Mouse (Mus musculus): Measurements from ENCODE around the gene Was. TPM values are rescaled to one million over a fixed set of nuclear protein-coding genes. Genes with fewer than 3 reads are reported as not detected.

The Was gene
- polyA plus RNA-seq (2015; fragmentation: Nextera tagmentation; extraction: Ambion mirVana): 0.39 and 1.1 TPM in 2 replicates

- no peak within 1 kb of the TSS for H3K4me2 ChIP-seq
These were observed at the start of gene Was for GRCm38 (mm10) chrX:8090346-8090953. Was (minus strand) TSS chrX:8090498.

GRCm38 (mm10) chrX:8139480-8139879 is 49.2 kb upstream of the Was start:
- peaks cover 9% of the 10 kb centered on the region for H3K4me1 ChIP-seq (replicated peaks)
- no peak overlapping the region for H3K4me2 ChIP-seq
- H3K4me3 ChIP-seq: no peak overlapping the region
- no peaks in the 10 kb centered on the region for H3K27me3 ChIP-seq
- H3K9me3 ChIP-seq (replicated peaks): no peaks in the 10 kb centered on the region
- 51% methylated on average over 1 of the region's 1 CpGs for WGBS
- peaks cover 13% of the 10 kb centered on the region; the same call in 1 of the 2 replicates for H3K36me3 ChIP-seq
- H3K27ac ChIP-seq: no peak overlapping the region
- H3K9ac ChIP-seq: no peak overlapping the region
- no peak for ATAC-seq (replicated peaks; ENCODE audit: insufficient number of reproducible peaks, insufficient read depth, low FRiP score, low read depth)

More at GRCm38 (mm10) chrX:8090346-8090953, at the start of gene Was:
- H3K9me3 ChIP-seq (replicated peaks): no peaks in the 10 kb centered on the region
- no peak within 1 kb of the TSS for H3K9ac ChIP-seq
- no peaks in the 10 kb centered on the region for H3K36me3 ChIP-seq
- 0 out of 2 replicates have a peak within 1 kb of the TSS, but pooled peaks have one; percentile 5 for H3K4me3 ChIP-seq
- no peaks in the 10 kb centered on the region for H3K27me3 ChIP-seq
- no peaks in the 10 kb centered on the region for H3K4me1 ChIP-seq (replicated peaks)
- H3K27ac ChIP-seq: no peak within 1 kb of the TSS
- ATAC-seq (replicated peaks; ENCODE audit: insufficient number of reproducible peaks, insufficient read depth, low FRiP score, low read depth): no peak
- WGBS: 78% methylated on average over 14 of the region's 14 CpGs

- Histone ChIP-seq H3K27me3 (no peaks in the 10 kb centered on the region), H3K9me3 (replicated peaks) (no peaks in the 10 kb centered on the region), H3K4me1 (replicated peaks) (peaks cover 4% of the 10 kb centered on the region), H3K36me3 (peaks cover 4% of the 10 kb centered on the region; the same call in 1 of the 2 replicates), H3K4me2 (no peak overlapping the region), H3K9ac (no peak overlapping the region), H3K4me3 (no peak overlapping the region), H3K27ac (no peak overlapping the region)
- WGBS: 30% methylated on average over 2 of the region's 2 CpGs
- ATAC-seq (replicated peaks; ENCODE audit: insufficient number of reproducible peaks, insufficient read depth, low FRiP score, low read depth): no peak
These were observed 45.6 kb upstream of the Was start for GRCm38 (mm10) chrX:8135886-8136285.

- Histone ChIP-seq H3K9me3 (replicated peaks) (no peaks in the 10 kb centered on the region), H3K4me3 (peak within 1 kb of the TSS; percentile 59), H3K4me2 (peak within 1 kb of the TSS; percentile 65), H3K36me3 (peaks cover 9% of the 10 kb centered on the region; the same call in 1 of the 2 replicates), H3K9ac (peak within 1 kb of the TSS; percentile 50), H3K27me3 (no peaks in the 10 kb centered on the region), H3K27ac (peak within 1 kb of the TSS; percentile 97), H3K4me1 (replicated peaks) (peaks cover 4% of the 10 kb centered on the region)
- ATAC-seq (replicated peaks; ENCODE audit: insufficient number of reproducible peaks, insufficient read depth, low FRiP score, low read depth): peak; percentile 88
- WGBS: 10% methylated on average over 37 of the region's 40 CpGs
These were observed 42.0 kb upstream of the Was start, which contains the start of gene Wdr13 for GRCm38 (mm10) chrX:8132017-8132976. Wdr13 (minus strand) TSS chrX:8132892.

- Histone ChIP-seq H3K4me1 (replicated peaks) (peaks cover 4% of the 10 kb centered on the region), H3K9ac (no peak overlapping the region), H3K4me2 (peak overlapping the region; percentile 65), H3K27me3 (no peaks in the 10 kb centered on the region), H3K9me3 (replicated peaks) (no peaks in the 10 kb centered on the region), H3K4me3 (peak overlapping the region; percentile 59), H3K36me3 (peaks cover 9% of the 10 kb centered on the region; the same call in 1 of the 2 replicates), H3K27ac (no peak overlapping the region)
- WGBS: 87% methylated on average over 17 of the region's 17 CpGs
- ATAC-seq (replicated peaks; ENCODE audit: insufficient number of reproducible peaks, insufficient read depth, low FRiP score, low read depth): no peak
These were observed 41.1 kb upstream of the Was start for GRCm38 (mm10) chrX:8131393-8131792.

GRCm38 (mm10) chrX:8125235-8125634 is 34.9 kb upstream of the Was start:
- H3K27me3 ChIP-seq: no peaks in the 10 kb centered on the region
- no peaks in the 10 kb centered on the region for H3K9me3 ChIP-seq (replicated peaks)
- H3K4me3 ChIP-seq: no peak overlapping the region
- H3K27ac ChIP-seq: no peak overlapping the region
- H3K36me3 ChIP-seq: peaks cover 9% of the 10 kb centered on the region; the same call in 1 of the 2 replicates
- H3K4me2 ChIP-seq: no peak overlapping the region
- no peak overlapping the region for H3K9ac ChIP-seq
- no peak for ATAC-seq (replicated peaks; ENCODE audit: insufficient number of reproducible peaks, insufficient read depth, low FRiP score, low read depth)
- WGBS: 73% methylated on average over 7 of the region's 7 CpGs
- H3K4me1 ChIP-seq (replicated peaks): no peaks in the 10 kb centered on the region

GRCm38 (mm10) chrX:8123821-8124470 is 33.6 kb upstream of the Was start:
- no peaks in the 10 kb centered on the region for H3K9me3 ChIP-seq (replicated peaks)
- ATAC-seq (replicated peaks; ENCODE audit: insufficient number of reproducible peaks, insufficient read depth, low FRiP score, low read depth): no peak
- H3K4me1 ChIP-seq (replicated peaks): no peaks in the 10 kb centered on the region
- peaks cover 6% of the 10 kb centered on the region; the same call in 1 of the 2 replicates for H3K36me3 ChIP-seq
- 78% methylated on average over 6 of the region's 6 CpGs for WGBS
- no peak overlapping the region for H3K27ac ChIP-seq
- H3K4me2 ChIP-seq: no peak overlapping the region
- no peak overlapping the region for H3K9ac ChIP-seq
- H3K4me3 ChIP-seq: no peak overlapping the region
- H3K27me3 ChIP-seq: no peaks in the 10 kb centered on the region

GRCm38 (mm10) chrX:8117264-8117663 is 27.0 kb upstream of the Was start:
- Histone ChIP-seq H3K36me3 (no peaks in the 10 kb centered on the region), H3K4me3 (no peak overlapping the region), H3K4me2 (no peak overlapping the region), H3K9ac (no peak overlapping the region), H3K9me3 (replicated peaks) (no peaks in the 10 kb centered on the region), H3K27ac (no peak overlapping the region), H3K4me1 (replicated peaks) (no peaks in the 10 kb centered on the region), H3K27me3 (no peaks in the 10 kb centered on the region)
- no peak for ATAC-seq (replicated peaks; ENCODE audit: insufficient number of reproducible peaks, insufficient read depth, low FRiP score, low read depth)

GRCm38 (mm10) chrX:8115275-8115674 is 25.0 kb upstream of the Was start:
- no peak overlapping the region for H3K4me2 ChIP-seq
- no peaks in the 10 kb centered on the region for H3K27me3 ChIP-seq
- no peak for ATAC-seq (replicated peaks; ENCODE audit: insufficient number of reproducible peaks, insufficient read depth, low FRiP score, low read depth)
- H3K4me3 ChIP-seq: no peak overlapping the region
- no peaks in the 10 kb centered on the region for H3K36me3 ChIP-seq
- H3K4me1 ChIP-seq (replicated peaks): no peaks in the 10 kb centered on the region
- H3K9ac ChIP-seq: no peak overlapping the region
- no peaks in the 10 kb centered on the region for H3K9me3 ChIP-seq (replicated peaks)
- H3K27ac ChIP-seq: no peak overlapping the region
- 68% methylated on average over 4 of the region's 4 CpGs for WGBS

- 90% methylated on average over 3 of the region's 3 CpGs for WGBS
These were observed 14.7 kb upstream of the Was start for GRCm38 (mm10) chrX:8105019-8105418.

GRCm38 (mm10) chrX:8102213-8102668 is 11.9 kb upstream of the Was start:
- ATAC-seq (replicated peaks; ENCODE audit: insufficient number of reproducible peaks, insufficient read depth, low FRiP score, low read depth): no peak
- H3K4me1 ChIP-seq (replicated peaks): no peaks in the 10 kb centered on the region

More at GRCm38 (mm10) chrX:8105019-8105418, 14.7 kb upstream of the Was start:
- Histone ChIP-seq H3K4me1 (replicated peaks) (no peaks in the 10 kb centered on the region), H3K27ac (no peak overlapping the region), H3K36me3 (no peaks in the 10 kb centered on the region), H3K9me3 (replicated peaks) (no peaks in the 10 kb centered on the region), H3K27me3 (no peaks in the 10 kb centered on the region), H3K9ac (no peak overlapping the region), H3K4me2 (no peak overlapping the region), H3K4me3 (no peak overlapping the region)
- ATAC-seq (replicated peaks; ENCODE audit: insufficient number of reproducible peaks, insufficient read depth, low FRiP score, low read depth): no peak

More at GRCm38 (mm10) chrX:8102213-8102668, 11.9 kb upstream of the Was start:
- Histone ChIP-seq H3K27me3 (no peaks in the 10 kb centered on the region), H3K9me3 (replicated peaks) (no peaks in the 10 kb centered on the region), H3K27ac (no peak overlapping the region), H3K36me3 (no peaks in the 10 kb centered on the region), H3K4me2 (no peak overlapping the region), H3K9ac (no peak overlapping the region), H3K4me3 (no peak overlapping the region)
- 34% methylated on average over 7 of the region's 7 CpGs for WGBS

Measured in heart, embryonic 15.5 days (tissue).